Mouse (Mus musculus): ENCODE data around the gene Usp40.

GRCm38 (mm10) chr1:87929730-87930129, 78.6 kb downstream of the Usp40 start:
- TF ChIP-seq CTCF (IDR thresholded peaks at IDR 0.05; ENCODE audit: borderline replicate concordance, control insufficient read depth, extremely low read depth, insufficient read depth, low read length, poor library complexity) (no peak), POLR2A (IDR thresholded peaks at IDR 0.05; ENCODE audit: control insufficient read depth, extremely low read depth, insufficient read depth, low read length, poor library complexity) (no peak)
